Mouse (Mus musculus): ENCODE measurements around the gene Pex14.

DNA sequence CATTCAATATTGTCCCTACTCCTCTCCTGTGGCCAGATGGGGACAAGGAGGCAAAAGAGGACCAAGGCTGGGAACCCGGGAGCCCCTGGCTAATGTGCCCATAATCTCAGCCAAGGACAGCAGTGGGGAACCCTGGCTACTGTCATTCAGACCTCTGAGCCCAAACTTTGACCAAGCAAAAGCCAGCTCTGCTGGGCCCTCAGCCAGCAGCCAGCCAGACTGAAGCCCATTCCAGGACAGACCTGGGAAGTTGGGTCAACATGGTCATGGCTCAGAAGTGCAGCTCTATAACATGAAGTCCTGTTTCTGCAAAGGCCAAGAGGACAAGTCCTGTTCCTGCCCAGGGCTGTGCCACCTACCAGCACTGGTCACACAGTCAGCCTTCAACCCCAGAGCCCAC lies 137.6 kb downstream of the Pex14 start:
- TF ChIP-seq CTCF (conservative IDR thresholded peaks at IDR 0.05; ENCODE audit: insufficient read depth, insufficient read length, low read depth, low read length), result no peak
- TF ChIP-seq POLR2A (IDR thresholded peaks at IDR 0.05; ENCODE audit: low read depth, low read length), result no peak

All from kidney, adult 2 months (tissue).